Mouse (Mus musculus): ENCODE results near the gene Zmat5.

DNA sequence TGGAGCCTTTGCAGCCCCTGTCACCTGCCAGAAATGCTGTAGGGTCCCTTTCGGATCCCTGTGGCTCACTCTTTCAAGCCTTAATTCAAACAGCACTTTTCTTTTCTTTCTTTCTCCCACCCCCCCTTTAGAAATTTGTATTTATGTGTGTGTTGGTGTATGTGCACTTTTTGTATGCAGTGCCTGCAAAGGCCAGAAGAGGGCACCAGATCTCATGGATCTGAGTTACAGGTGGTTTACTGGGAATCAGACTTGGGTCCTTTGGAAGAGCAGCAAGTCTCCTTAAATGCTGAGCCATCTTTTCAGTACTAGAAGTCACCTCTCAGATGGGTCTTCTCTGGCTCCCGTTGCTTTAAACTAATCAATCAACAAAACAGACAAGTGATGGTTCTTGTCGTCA, 49.6 kb downstream of the Zmat5 start:
- TF ChIP-seq CTCF (IDR thresholded peaks at IDR 0.05; ENCODE audit: extremely low read depth, insufficient read depth, insufficient read length, insufficient replicate concordance) = no peak
- TF ChIP-seq POLR2A (IDR thresholded peaks at IDR 0.05; ENCODE audit: low read depth, low read length) = no peak
